Mouse (Mus musculus): ENCODE results near the gene Tenm3. TPM values are rescaled to one million over a fixed set of nuclear protein-coding genes. Genes with fewer than 3 reads are reported as not detected.

Gene Tenm3
- polyA plus RNA-seq, 1 experiment from 2014 or later: 48.5 TPM

GRCm38 (mm10) chr8:48670895-48671294, 172.9 kb downstream of the Tenm3 start:
- Histone ChIP-seq H3K27ac (no peak overlapping the region), H3K4me1 (peaks cover 25% of the 10 kb centered on the region), H3K27me3 (ENCODE audit: low read depth, poor library complexity, severe bottlenecking) (peaks cover 13% of the 10 kb centered on the region; the same call in 1 of the 2 replicates), H3K9me3 (replicated peaks) (no peaks in the 10 kb centered on the region), H3K36me3 (no peaks in the 10 kb centered on the region), H3K4me3 (no peak overlapping the region)
- 44% methylated on average over 3 of the region's 3 CpGs for WGBS
- DNase-seq (ENCODE audit: low spot score): no peak

- WGBS: 71% methylated on average over 1 of the region's 1 CpGs
- H3K27me3 ChIP-seq (ENCODE audit: low read depth, poor library complexity, severe bottlenecking): peaks cover 13% of the 10 kb centered on the region; the same call in 1 of the 2 replicates
- H3K9me3 ChIP-seq (replicated peaks): no peaks in the 10 kb centered on the region
- no peaks in the 10 kb centered on the region for H3K36me3 ChIP-seq
- peaks cover 25% of the 10 kb centered on the region for H3K4me1 ChIP-seq
- H3K4me3 ChIP-seq: no peak overlapping the region
- no peak overlapping the region for H3K27ac ChIP-seq
- DNase-seq (ENCODE audit: low spot score): no peak
Measured at GRCm38 (mm10) chr8:48670387-48670786, 173.4 kb downstream of the Tenm3 start.

- no peak overlapping the region for H3K4me3 ChIP-seq
- 95% methylated on average over 3 of the region's 3 CpGs for WGBS
- H3K4me1 ChIP-seq: 0 out of 2 replicates have a peak, but pooled peaks cover 2% of the 10 kb centered on the region
- peaks cover 13% of the 10 kb centered on the region; the same call in 1 of the 2 replicates for H3K27me3 ChIP-seq (ENCODE audit: low read depth, poor library complexity, severe bottlenecking)
- no peak for DNase-seq (ENCODE audit: low spot score)
- no peaks in the 10 kb centered on the region for H3K36me3 ChIP-seq
- no peak overlapping the region for H3K27ac ChIP-seq
- H3K9me3 ChIP-seq (replicated peaks): no peaks in the 10 kb centered on the region
Measured at GRCm38 (mm10) chr8:48665193-48665592, 178.6 kb downstream of the Tenm3 start.

- Histone ChIP-seq H3K36me3 (no peaks in the 10 kb centered on the region), H3K4me3 (no peak overlapping the region), H3K4me1 (peaks cover 6% of the 10 kb centered on the region; the same call in 1 of the 2 replicates), H3K9me3 (replicated peaks) (no peaks in the 10 kb centered on the region), H3K27ac (no peak overlapping the region), H3K27me3 (ENCODE audit: low read depth, poor library complexity, severe bottlenecking) (no peaks in the 10 kb centered on the region)
- DNase-seq (ENCODE audit: low spot score): no peak
- 89% methylated on average over 1 of the region's 1 CpGs for WGBS
Measured at GRCm38 (mm10) chr8:48659226-48659625, 184.5 kb downstream of the Tenm3 start.

- H3K27ac ChIP-seq: no peak overlapping the region
- WGBS: 54% methylated on average over 15 of the region's 15 CpGs
- H3K36me3 ChIP-seq: no peaks in the 10 kb centered on the region
- H3K4me1 ChIP-seq: peaks cover 6% of the 10 kb centered on the region; the same call in 1 of the 2 replicates
- no peak for DNase-seq (ENCODE audit: low spot score)
- H3K27me3 ChIP-seq (ENCODE audit: low read depth, poor library complexity, severe bottlenecking): no peaks in the 10 kb centered on the region
- no peak overlapping the region for H3K4me3 ChIP-seq
- no peaks in the 10 kb centered on the region for H3K9me3 ChIP-seq (replicated peaks)
Measured at GRCm38 (mm10) chr8:48655381-48656043, 188.2 kb downstream of the Tenm3 start.

- Histone ChIP-seq H3K9me3 (replicated peaks) (no peaks in the 10 kb centered on the region), H3K27me3 (ENCODE audit: low read depth, poor library complexity, severe bottlenecking) (no peaks in the 10 kb centered on the region), H3K36me3 (no peaks in the 10 kb centered on the region), H3K27ac (no peak overlapping the region), H3K4me1 (peaks cover 20% of the 10 kb centered on the region), H3K4me3 (no peak overlapping the region)
- WGBS: 91% methylated on average over 7 of the region's 7 CpGs
- DNase-seq (ENCODE audit: low spot score): no peak
Measured at GRCm38 (mm10) chr8:48649845-48650244, 193.9 kb downstream of the Tenm3 start.

GRCm38 (mm10) chr8:48649415-48649814, 194.3 kb downstream of the Tenm3 start:
- H3K27me3 ChIP-seq (ENCODE audit: low read depth, poor library complexity, severe bottlenecking): no peaks in the 10 kb centered on the region
- H3K27ac ChIP-seq: no peak overlapping the region
- 51% methylated on average over 7 of the region's 7 CpGs for WGBS
- H3K36me3 ChIP-seq: no peaks in the 10 kb centered on the region
- no peaks in the 10 kb centered on the region for H3K9me3 ChIP-seq (replicated peaks)
- no peak overlapping the region for H3K4me3 ChIP-seq
- peaks cover 20% of the 10 kb centered on the region for H3K4me1 ChIP-seq
- DNase-seq (ENCODE audit: low spot score): no peak

- no peak overlapping the region for H3K27ac ChIP-seq
Measured at GRCm38 (mm10) chr8:48646110-48646509, 197.6 kb downstream of the Tenm3 start.

GRCm38 (mm10) chr8:48638129-48638528, 205.6 kb downstream of the Tenm3 start:
- Histone ChIP-seq H3K27me3 (ENCODE audit: low read depth, poor library complexity, severe bottlenecking) (no peaks in the 10 kb centered on the region), H3K4me3 (no peak overlapping the region), H3K36me3 (no peaks in the 10 kb centered on the region), H3K4me1 (peaks cover 10% of the 10 kb centered on the region), H3K9me3 (replicated peaks) (no peaks in the 10 kb centered on the region), H3K27ac (no peak overlapping the region)
- 88% methylated on average over 4 of the region's 4 CpGs for WGBS
- no peak for DNase-seq (ENCODE audit: low spot score)

More at GRCm38 (mm10) chr8:48646110-48646509, 197.6 kb downstream of the Tenm3 start:
- WGBS: 80% methylated on average over 18 of the region's 18 CpGs
- no peak for DNase-seq (ENCODE audit: low spot score)
- peaks cover 24% of the 10 kb centered on the region for H3K4me1 ChIP-seq
- no peaks in the 10 kb centered on the region for H3K36me3 ChIP-seq
- H3K9me3 ChIP-seq (replicated peaks): no peaks in the 10 kb centered on the region
- H3K4me3 ChIP-seq: no peak overlapping the region
- H3K27me3 ChIP-seq (ENCODE audit: low read depth, poor library complexity, severe bottlenecking): no peaks in the 10 kb centered on the region

GRCm38 (mm10) chr8:48636979-48637378, 206.8 kb downstream of the Tenm3 start:
- no peak overlapping the region for H3K4me3 ChIP-seq
- peaks cover 10% of the 10 kb centered on the region for H3K4me1 ChIP-seq
- 94% methylated on average over 5 of the region's 5 CpGs for WGBS
- H3K36me3 ChIP-seq: no peaks in the 10 kb centered on the region
- no peaks in the 10 kb centered on the region for H3K9me3 ChIP-seq (replicated peaks)
- DNase-seq (ENCODE audit: low spot score): no peak
- H3K27me3 ChIP-seq (ENCODE audit: low read depth, poor library complexity, severe bottlenecking): no peaks in the 10 kb centered on the region
- no peak overlapping the region for H3K27ac ChIP-seq

GRCm38 (mm10) chr8:48635815-48636214, 207.9 kb downstream of the Tenm3 start:
- Histone ChIP-seq H3K27ac (no peak overlapping the region), H3K36me3 (no peaks in the 10 kb centered on the region), H3K4me1 (peaks cover 6% of the 10 kb centered on the region), H3K27me3 (ENCODE audit: low read depth, poor library complexity, severe bottlenecking) (no peaks in the 10 kb centered on the region), H3K4me3 (no peak overlapping the region), H3K9me3 (replicated peaks) (no peaks in the 10 kb centered on the region)
- no peak for DNase-seq (ENCODE audit: low spot score)
- WGBS: 78% methylated on average over 4 of the region's 4 CpGs

GRCm38 (mm10) chr8:48633426-48633825, 210.3 kb downstream of the Tenm3 start:
- Histone ChIP-seq H3K27me3 (ENCODE audit: low read depth, poor library complexity, severe bottlenecking) (no peaks in the 10 kb centered on the region), H3K4me1 (peaks cover 6% of the 10 kb centered on the region), H3K36me3 (no peaks in the 10 kb centered on the region), H3K9me3 (replicated peaks) (no peaks in the 10 kb centered on the region), H3K27ac (no peak overlapping the region), H3K4me3 (no peak overlapping the region)
- DNase-seq (ENCODE audit: low spot score): no peak
- WGBS: 71% methylated on average over 8 of the region's 8 CpGs

GRCm38 (mm10) chr8:48622517-48623153, 221.1 kb downstream of the Tenm3 start:
- H3K27me3 ChIP-seq (ENCODE audit: low read depth, poor library complexity, severe bottlenecking): no peaks in the 10 kb centered on the region
- WGBS: 80% methylated on average over 11 of the region's 11 CpGs
- no peaks in the 10 kb centered on the region for H3K36me3 ChIP-seq
- no peaks in the 10 kb centered on the region for H3K4me1 ChIP-seq
- H3K27ac ChIP-seq: no peak overlapping the region
- H3K9me3 ChIP-seq (replicated peaks): no peaks in the 10 kb centered on the region
- no peak overlapping the region for H3K4me3 ChIP-seq
- no peak for DNase-seq (ENCODE audit: low spot score)
